Mouse (Mus musculus): ENCODE measurements at regions not wholly inside any gene's neighbourhood (a gene's known extent, or its start where the extent isn't known, plus 50 kb on each side); places are given as distances from the start of the nearest gene placed in this dataset.
A peak's percentile ranks its signal among the peaks of the same experiment; 100 is the strongest.

- H3K4me1 ChIP-seq (ENCODE audit: insufficient read depth) = no peaks in the 10 kb centered on the region
- no peak overlapping the region for H3K9ac ChIP-seq
- H3K9me3 ChIP-seq (ENCODE audit: low read length) = no peaks in the 10 kb centered on the region
- no peaks in the 10 kb centered on the region for H3K27me3 ChIP-seq (ENCODE audit: insufficient read depth, low read length)
- H3K4me2 ChIP-seq (ENCODE audit: low read depth) = no peak overlapping the region
- H3K4me3 ChIP-seq (ENCODE audit: low read depth, low read length) = no peak overlapping the region
- no peaks in the 10 kb centered on the region for H3K36me3 ChIP-seq (ENCODE audit: insufficient read depth)
- H3K27ac ChIP-seq (ENCODE audit: low read depth, low read length) = no peak overlapping the region
- no peak for TF ChIP-seq CTCF (IDR thresholded peaks at IDR 0.05; ENCODE audit: low read depth)
- no peak for DNase-seq
- no peak for ATAC-seq
- 82% methylated on average over 3 of the region's 3 CpGs for WGBS
Measured at GRCm38 (mm10) chr3:39269388-39269787, 382.6 kb downstream of the Fat4 start.

- Histone ChIP-seq H3K36me3 (ENCODE audit: insufficient read depth) (no peaks in the 10 kb centered on the region), H3K9ac (no peak overlapping the region), H3K4me2 (ENCODE audit: low read depth) (no peak overlapping the region), H3K27ac (ENCODE audit: low read depth, low read length) (no peak overlapping the region), H3K9me3 (ENCODE audit: low read length) (no peaks in the 10 kb centered on the region), H3K4me3 (ENCODE audit: low read depth, low read length) (no peak overlapping the region), H3K27me3 (ENCODE audit: insufficient read depth, low read length) (no peaks in the 10 kb centered on the region), H3K4me1 (ENCODE audit: insufficient read depth) (no peaks in the 10 kb centered on the region)
- TF ChIP-seq CTCF (IDR thresholded peaks at IDR 0.05; ENCODE audit: low read depth) = no peak
- WGBS = 100% methylated on average over 1 of the region's 1 CpGs
- DNase-seq (no peak), ATAC-seq (no peak)
Measured at GRCm38 (mm10) chr3:39272616-39273015, 385.9 kb downstream of the Fat4 start.

GRCm38 (mm10) chr3:39276897-39277296 lies 390.2 kb downstream of the Fat4 start:
- no peaks in the 10 kb centered on the region for H3K36me3 ChIP-seq (ENCODE audit: insufficient read depth)
- H3K4me3 ChIP-seq (ENCODE audit: low read depth, low read length) = no peak overlapping the region
- TF ChIP-seq CTCF (IDR thresholded peaks at IDR 0.05; ENCODE audit: low read depth) = no peak
- DNase-seq = no peak
- H3K4me2 ChIP-seq (ENCODE audit: low read depth) = no peak overlapping the region
- H3K9ac ChIP-seq = no peak overlapping the region
- no peak overlapping the region for H3K27ac ChIP-seq (ENCODE audit: low read depth, low read length)
- H3K9me3 ChIP-seq (ENCODE audit: low read length) = no peaks in the 10 kb centered on the region
- no peaks in the 10 kb centered on the region for H3K4me1 ChIP-seq (ENCODE audit: insufficient read depth)
- ATAC-seq = 0 out of 2 replicates have a peak, but pooled peaks have one; percentile 12
- WGBS = 78% methylated on average over 4 of the region's 4 CpGs
- H3K27me3 ChIP-seq (ENCODE audit: insufficient read depth, low read length) = no peaks in the 10 kb centered on the region

- Histone ChIP-seq H3K9me3 (ENCODE audit: low read length) (no peaks in the 10 kb centered on the region), H3K27ac (ENCODE audit: low read depth, low read length) (no peak overlapping the region), H3K27me3 (ENCODE audit: insufficient read depth, low read length) (no peaks in the 10 kb centered on the region), H3K4me1 (ENCODE audit: insufficient read depth) (no peaks in the 10 kb centered on the region), H3K36me3 (ENCODE audit: insufficient read depth) (no peaks in the 10 kb centered on the region), H3K4me2 (ENCODE audit: low read depth) (no peak overlapping the region), H3K9ac (no peak overlapping the region), H3K4me3 (ENCODE audit: low read depth, low read length) (no peak overlapping the region)
- no peak for DNase-seq
- ATAC-seq = no peak
- 77% methylated on average over 6 of the region's 6 CpGs for WGBS
- TF ChIP-seq CTCF (IDR thresholded peaks at IDR 0.05; ENCODE audit: low read depth) = no peak
Measured at GRCm38 (mm10) chr3:39277310-39277709, 390.6 kb downstream of the Fat4 start.

GRCm38 (mm10) chr3:39295255-39295654 lies 408.5 kb downstream of the Fat4 start:
- Histone ChIP-seq H3K9me3 (ENCODE audit: low read length) (no peaks in the 10 kb centered on the region), H3K4me3 (ENCODE audit: low read depth, low read length) (no peak overlapping the region), H3K36me3 (ENCODE audit: insufficient read depth) (no peaks in the 10 kb centered on the region), H3K4me2 (ENCODE audit: low read depth) (no peak overlapping the region), H3K27me3 (ENCODE audit: insufficient read depth, low read length) (no peaks in the 10 kb centered on the region), H3K27ac (ENCODE audit: low read depth, low read length) (no peak overlapping the region), H3K9ac (no peak overlapping the region), H3K4me1 (ENCODE audit: insufficient read depth) (no peaks in the 10 kb centered on the region)
- no peak for TF ChIP-seq CTCF (IDR thresholded peaks at IDR 0.05; ENCODE audit: low read depth)
- ATAC-seq = no peak
- WGBS = 86% methylated on average over 3 of the region's 3 CpGs
- no peak for DNase-seq

- TF ChIP-seq CTCF (IDR thresholded peaks at IDR 0.05; ENCODE audit: low read depth) = no peak
- DNase-seq (no peak), ATAC-seq (no peak)
- no peaks in the 10 kb centered on the region for H3K36me3 ChIP-seq (ENCODE audit: insufficient read depth)
- no peak overlapping the region for H3K4me2 ChIP-seq (ENCODE audit: low read depth)
- H3K9ac ChIP-seq = no peak overlapping the region
- H3K27me3 ChIP-seq (ENCODE audit: insufficient read depth, low read length) = no peaks in the 10 kb centered on the region
- WGBS = 79% methylated on average over 4 of the region's 4 CpGs
- H3K9me3 ChIP-seq (ENCODE audit: low read length) = no peaks in the 10 kb centered on the region
- no peaks in the 10 kb centered on the region for H3K4me1 ChIP-seq (ENCODE audit: insufficient read depth)
- H3K4me3 ChIP-seq (ENCODE audit: low read depth, low read length) = no peak overlapping the region
- no peak overlapping the region for H3K27ac ChIP-seq (ENCODE audit: low read depth, low read length)
Measured at GRCm38 (mm10) chr3:39296257-39296656, 409.5 kb downstream of the Fat4 start.

GRCm38 (mm10) chr3:39309487-39309886 lies 422.7 kb downstream of the Fat4 start:
- ATAC-seq (no peak), DNase-seq (no peak)
- H3K4me2 ChIP-seq (ENCODE audit: low read depth) = no peak overlapping the region
- H3K9me3 ChIP-seq (ENCODE audit: low read length) = no peaks in the 10 kb centered on the region
- H3K36me3 ChIP-seq (ENCODE audit: insufficient read depth) = no peaks in the 10 kb centered on the region
- TF ChIP-seq CTCF (IDR thresholded peaks at IDR 0.05; ENCODE audit: low read depth) = no peak
- H3K9ac ChIP-seq = no peak overlapping the region
- WGBS = 86% methylated on average over 1 of the region's 1 CpGs
- H3K4me3 ChIP-seq (ENCODE audit: low read depth, low read length) = no peak overlapping the region
- H3K27me3 ChIP-seq (ENCODE audit: insufficient read depth, low read length) = no peaks in the 10 kb centered on the region
- H3K4me1 ChIP-seq (ENCODE audit: insufficient read depth) = no peaks in the 10 kb centered on the region
- H3K27ac ChIP-seq (ENCODE audit: low read depth, low read length) = no peak overlapping the region

- H3K4me1 ChIP-seq (ENCODE audit: insufficient read depth) = no peaks in the 10 kb centered on the region
- DNase-seq = no peak
- no peaks in the 10 kb centered on the region for H3K36me3 ChIP-seq (ENCODE audit: insufficient read depth)
- no peak for ATAC-seq
- H3K4me3 ChIP-seq (ENCODE audit: low read depth, low read length) = no peak overlapping the region
- H3K9me3 ChIP-seq (ENCODE audit: low read length) = no peaks in the 10 kb centered on the region
- no peaks in the 10 kb centered on the region for H3K27me3 ChIP-seq (ENCODE audit: insufficient read depth, low read length)
- TF ChIP-seq CTCF (IDR thresholded peaks at IDR 0.05; ENCODE audit: low read depth) = no peak
- WGBS = 63% methylated on average over 4 of the region's 4 CpGs
- no peak overlapping the region for H3K4me2 ChIP-seq (ENCODE audit: low read depth)
- no peak overlapping the region for H3K9ac ChIP-seq
- H3K27ac ChIP-seq (ENCODE audit: low read depth, low read length) = no peak overlapping the region
Measured at GRCm38 (mm10) chr3:39313563-39313962, 426.8 kb downstream of the Fat4 start.

Data from forebrain, postnatal 0 days (tissue).